Mouse (Mus musculus): Measurements from ENCODE around the gene Sirt1. TPM values are rescaled to one million over a fixed set of nuclear protein-coding genes. Genes with fewer than 3 reads are reported as not detected.

Sirt1 gene
- total and polyA plus RNA-seq, 3 experiments, result 11.5 to 24.7 (median 17.4) TPM

- TF ChIP-seq RAD21 (IDR thresholded peaks at IDR 0.05; ENCODE audit: low read depth, low read length) (no peak), USF2 (conservative IDR thresholded peaks at IDR 0.05; ENCODE audit: low read depth, low read length) (peak; percentile 84), POLR2AphosphoS2 (IDR thresholded peaks at IDR 0.05; ENCODE audit: low read depth, low read length) (peak; percentile 51; the same call in 1 of the 2 replicates), EP300 (IDR thresholded peaks at IDR 0.05; ENCODE audit: low read length) (no peak), HCFC1 (IDR thresholded peaks at IDR 0.05; ENCODE audit: low read depth, low read length) (peak; percentile 65), PAX5 (IDR thresholded peaks at IDR 0.05; ENCODE audit: low read length) (no peak), MEF2A (IDR thresholded peaks at IDR 0.05; ENCODE audit: borderline replicate concordance, low read depth, low read length) (peak; percentile 36; the same call in 1 of the 2 replicates), ELF1 (IDR thresholded peaks at IDR 0.05; ENCODE audit: low read depth, low read length) (peak; percentile 77), E2F4 (IDR thresholded peaks at IDR 0.05; ENCODE audit: insufficient replicate concordance, low read depth, low read length) (peak; percentile 96), RCOR1 (conservative IDR thresholded peaks at IDR 0.05; ENCODE audit: low read depth, low read length) (0 out of 2 replicates have a peak, but pooled peaks have one; percentile 68), ZNF384 (IDR thresholded peaks at IDR 0.05; ENCODE audit: low read depth, low read length) (no peak), CHD1 (IDR thresholded peaks at IDR 0.05; ENCODE audit: low read depth, low read length) (0 out of 2 replicates have a peak, but pooled peaks have one; percentile 59), POLR2A (IDR thresholded peaks at IDR 0.05; ENCODE audit: low read depth, low read length) (peak; percentile 76), CTCF (conservative IDR thresholded peaks at IDR 0.05 in 1 of 2, IDR thresholded peaks at IDR 0.05 in 1 of 2; ENCODE audit: low read depth in 2 of 2, low read length in 2 of 2) (no peak), ZMIZ1 (IDR thresholded peaks at IDR 0.05; ENCODE audit: low read depth, low read length) (peak; percentile 86; the same call in 1 of the 2 replicates)
Measured at GRCm38 (mm10) chr10:63429785-63430305, 48.3 kb upstream of the Sirt1 start, which contains the start of gene Ctnna3 (continued).

GRCm38 (mm10) chr10:63429380-63429779 lies 47.9 kb upstream of the Sirt1 start:
- Histone ChIP-seq H3K36me3 (replicated peaks in 1 of 2; ENCODE audit: control insufficient read depth in 1 of 2, insufficient read depth in 1 of 2, low read length in 1 of 2) (no peaks in the 10 kb centered on the region), H3K79me2 (replicated peaks; ENCODE audit: control insufficient read depth, extremely low read depth, insufficient read depth, poor library complexity, severe bottlenecking) (no peaks in the 10 kb centered on the region), H3K4me1 (ENCODE audit: control insufficient read depth in 1 of 2, insufficient read depth in 2 of 2) (peaks cover 0 to 14% of the 10 kb centered on the region in 2 experiments; a peak in 2 of 4 replicates), H3K27ac (ENCODE audit: insufficient read depth, low read depth) (peak overlapping the region; percentile 44), H3K9ac (ENCODE audit: insufficient read depth, low read depth) (peak overlapping the region; percentile 92), H3K4me2 (ENCODE audit: insufficient read depth, low read depth, poor library complexity, severe bottlenecking) (peak overlapping the region; percentile 79; the same call in 1 of the 2 replicates), H3K4me3 (replicated peaks in 1 of 3; ENCODE audit: low read depth in 2 of 3, low read length in 2 of 3, poor library complexity in 1 of 3) (peak overlapping the region; percentile 69 to 92 (median 77)), H3K27me3 (replicated peaks) (no peaks in the 10 kb centered on the region), H3K9me3 (replicated peaks; ENCODE audit: low read length) (no peaks in the 10 kb centered on the region)
- TF ChIP-seq POLR2A (IDR thresholded peaks at IDR 0.05; ENCODE audit: low read depth, low read length) (peak; percentile 55), BHLHE40 (IDR thresholded peaks at IDR 0.05; ENCODE audit: low read depth, low read length) (peak; percentile 53; the same call in 1 of the 2 replicates), HCFC1 (IDR thresholded peaks at IDR 0.05; ENCODE audit: low read depth, low read length) (no peak), NRF1 (IDR thresholded peaks at IDR 0.05; ENCODE audit: low read depth, low read length) (peak; percentile 69), TBP (conservative IDR thresholded peaks at IDR 0.05; ENCODE audit: low read depth, low read length) (peak; percentile 99), PAX5 (IDR thresholded peaks at IDR 0.05; ENCODE audit: low read length) (no peak), ZC3H11A (IDR thresholded peaks at IDR 0.05; ENCODE audit: low read depth, low read length) (no peak), UBTF (IDR thresholded peaks at IDR 0.05; ENCODE audit: low read depth, low read length) (0 out of 2 replicates have a peak, but pooled peaks have one; percentile 23), MYC (IDR thresholded peaks at IDR 0.05; ENCODE audit: low read depth, low read length) (peak; percentile 48), E2F4 (IDR thresholded peaks at IDR 0.05; ENCODE audit: insufficient replicate concordance, low read depth, low read length) (0 out of 2 replicates have a peak, but pooled peaks have one; percentile 76), KAT2A (IDR thresholded peaks at IDR 0.05; ENCODE audit: insufficient replicate concordance, low read length) (peak; percentile 89), TCF12 (IDR thresholded peaks at IDR 0.05; ENCODE audit: low read depth, low read length) (peak; percentile 30; the same call in 1 of the 2 replicates), ZNF384 (IDR thresholded peaks at IDR 0.05; ENCODE audit: low read depth, low read length) (peak; percentile 95), CHD1 (IDR thresholded peaks at IDR 0.05; ENCODE audit: low read depth, low read length) (no peak), MEF2A (IDR thresholded peaks at IDR 0.05; ENCODE audit: borderline replicate concordance, low read depth, low read length) (peak; percentile 67), MAFK (IDR thresholded peaks at IDR 0.05; ENCODE audit: insufficient replicate concordance, low read length) (peak; percentile 97), POLR2AphosphoS2 (IDR thresholded peaks at IDR 0.05; ENCODE audit: low read depth, low read length) (peak; percentile 36; the same call in 1 of the 2 replicates), IRF4 (IDR thresholded peaks at IDR 0.05; ENCODE audit: low read depth, low read length) (peak; percentile 52), ELF1 (IDR thresholded peaks at IDR 0.05; ENCODE audit: low read depth, low read length) (peak; percentile 99), ETS1 (conservative IDR thresholded peaks at IDR 0.05; ENCODE audit: low read depth, low read length) (0 out of 2 replicates have a peak, but pooled peaks have one; percentile 13), CTCF (conservative IDR thresholded peaks at IDR 0.05 in 1 of 2, IDR thresholded peaks at IDR 0.05 in 1 of 2; ENCODE audit: low read depth in 2 of 2, low read length in 2 of 2) (no peak)
- in situ Hi-C loops (cut with MboI; ENCODE audit: low pct_ligation_motif_present, low pct_unique_long_range_greater_than_20kb, low sequenced_read_pairs) (no loop called here), dilution Hi-C loops (cut with MboI; ENCODE audit: extremely low pct_ligation_motif_present, extremely low pct_unique_long_range_greater_than_20kb, low sequenced_read_pairs) (no loop called here)
- DNase-seq (ENCODE audit: extremely low read depth), result peak; percentile 89

Data from CH12.LX (cell line).